Mouse (Mus musculus) MEL (cell line): ENCODE measurements around the gene Phf2. TPM values are rescaled to one million over a fixed set of nuclear protein-coding genes. Genes with fewer than 3 reads are reported as not detected.

Experiments
- DNase-seq: peaks from one replicate; pipeline ENCODE4 v3.0.0; 2011; ENCODE audit warnings: low read depth, low spot score
- H3K27ac ChIP-seq: 2 replicates; pipeline ENCODE4 v1.5.1; 2012; ENCODE audit warnings: low read depth, mild to moderate bottlenecking, control low read depth, low read length, moderate library complexity; ENCODE audit not compliant: control insufficient read depth
- H3K27me3 ChIP-seq, 2 experiments: fragments of 150-350 bp in 1 of 2; sonication (generic) in 1 of 2; 2 replicates each; pipeline ENCODE4 v1.6.1; 2012; ENCODE audit warnings: low read length in 2 of 2, mild to moderate bottlenecking in 2 of 2, improper control_type of control experiment in 1 of 2, moderate library complexity in 1 of 2; ENCODE audit not compliant: insufficient read depth in 2 of 2, control insufficient read depth in 1 of 2
- H3K36me3 ChIP-seq, 2 experiments: 2 replicates each; pipeline ENCODE4 v1.6.1; 2012 to 2014; ENCODE audit warnings: low read length in 2 of 2, improper control_type of control experiment in 1 of 2, inconsistent platforms in 1 of 2, mild to moderate bottlenecking in 1 of 2; ENCODE audit not compliant: insufficient read depth in 2 of 2, control insufficient read depth in 1 of 2
- H3K4me1 ChIP-seq, 2 experiments: fragments of 150-350 bp in 1 of 2; sonication (generic) in 1 of 2; 2 replicates each; pipeline ENCODE4 v1.6.1; 2012; ENCODE audit warnings: low read length in 2 of 2, improper control_type of control experiment in 1 of 2, mild to moderate bottlenecking in 1 of 2; ENCODE audit not compliant: insufficient read depth in 2 of 2, control insufficient read depth in 1 of 2
- H3K4me3 ChIP-seq, 2 experiments: fragments of 150-350 bp in 1 of 2; sonication (generic) in 1 of 2; 2 replicates each; pipeline ENCODE4 v1.5.1; 2012; ENCODE audit warnings: low read depth in 2 of 2, low read length in 2 of 2, mild to moderate bottlenecking in 2 of 2, moderate library complexity in 2 of 2, control low read depth in 1 of 2, improper control_type of control experiment in 1 of 2; ENCODE audit not compliant: control insufficient read depth in 1 of 2, insufficient read depth in 1 of 2
- H3K79me2 ChIP-seq: 2 replicates; pipeline ENCODE4 v1.6.1; 2012; ENCODE audit warnings: mild to moderate bottlenecking, low read length, moderate library complexity; ENCODE audit not compliant: control insufficient read depth, poor library complexity, insufficient read depth
- H3K9ac ChIP-seq: 2 replicates; pipeline ENCODE4 v1.6.1; 2012; ENCODE audit warnings: low read depth, mild to moderate bottlenecking, control low read depth, low read length, moderate library complexity; ENCODE audit not compliant: control insufficient read depth, poor library complexity, severe bottlenecking
- H3K9me3 ChIP-seq: fragments of 150-350 bp; sonication (generic); replicated peaks from 2 replicates; pipeline ENCODE4 v1.6.1; 2012; ENCODE audit warnings: mild to moderate bottlenecking, low read length, improper control_type of control experiment, moderate library complexity; ENCODE audit not compliant: insufficient read depth
- CHD1 ChIP-seq: IDR thresholded peaks from 2 replicates; pipeline ENCODE4 v1.6.1; 2012; ENCODE audit warnings: low read depth, mild to moderate bottlenecking, inconsistent platforms, low read length, improper control_type of control experiment
- CHD2 ChIP-seq: IDR thresholded peaks from 2 replicates; pipeline ENCODE4 v1.6.1; 2011; ENCODE audit warnings: low read length, improper control_type of control experiment
- ELF1 ChIP-seq: IDR thresholded peaks from 2 replicates; pipeline ENCODE4 v1.6.1; 2014; ENCODE audit warnings: low read depth, mild to moderate bottlenecking, inconsistent platforms, low read length, improper control_type of control experiment, moderate library complexity
- EP300 ChIP-seq, 2 experiments: IDR thresholded peaks; 2 replicates each; pipeline ENCODE4 v1.6.1; 2011; ENCODE audit warnings: improper control_type of control experiment in 2 of 2, low read length in 2 of 2, low read depth in 1 of 2, mild to moderate bottlenecking in 1 of 2
- ETS1 ChIP-seq: IDR thresholded peaks from 2 replicates; pipeline ENCODE4 v1.6.1; 2012; ENCODE audit warnings: low read depth, mild to moderate bottlenecking, inconsistent platforms, low read length, improper control_type of control experiment, moderate library complexity
- GATA1 ChIP-seq: IDR thresholded peaks from 2 replicates; pipeline ENCODE4 v1.6.1; 2011; ENCODE audit warnings: low read depth, low read length, improper control_type of control experiment
- HCFC1 ChIP-seq: IDR thresholded peaks from 2 replicates; pipeline ENCODE4 v1.6.1; 2012; ENCODE audit warnings: low read depth, mild to moderate bottlenecking, inconsistent platforms, low read length, improper control_type of control experiment, moderate library complexity
- JUND ChIP-seq: IDR thresholded peaks from 2 replicates; pipeline ENCODE4 v1.6.1; 2011; ENCODE audit warnings: low read depth, mild to moderate bottlenecking, improper control_type of control experiment, low read length
- KAT2A ChIP-seq: conservative IDR thresholded peaks from 2 replicates; pipeline ENCODE4 v1.6.1; 2012; ENCODE audit warnings: low read depth, low read length, improper control_type of control experiment, inconsistent platforms
- MAX ChIP-seq: IDR thresholded peaks from 2 replicates; pipeline ENCODE4 v1.6.1; 2011; ENCODE audit warnings: low read length, improper control_type of control experiment
- MAZ ChIP-seq: IDR thresholded peaks from 2 replicates; pipeline ENCODE4 v1.6.1; 2012; ENCODE audit warnings: low read depth, mild to moderate bottlenecking, inconsistent platforms, low read length, improper control_type of control experiment
- MEF2A ChIP-seq: IDR thresholded peaks from 2 replicates; pipeline ENCODE4 v1.6.1; 2014; ENCODE audit warnings: low read depth, mild to moderate bottlenecking, inconsistent platforms, low read length, improper control_type of control experiment; ENCODE audit not compliant: poor library complexity, insufficient replicate concordance, severe bottlenecking; ENCODE audit errors: extremely low read depth
- MXI1 ChIP-seq: IDR thresholded peaks from 2 replicates; pipeline ENCODE4 v1.6.1; 2011; ENCODE audit warnings: mild to moderate bottlenecking, low read depth, low read length, improper control_type of control experiment
- NELFE ChIP-seq: IDR thresholded peaks from 2 replicates; pipeline ENCODE4 v1.6.1; 2011; ENCODE audit warnings: low read depth, low read length, improper control_type of control experiment
- POLR2A ChIP-seq, 2 experiments: IDR thresholded peaks; 2 replicates each; pipeline ENCODE4 v1.6.1; 2011 to 2012; ENCODE audit warnings: low read length in 2 of 2, mild to moderate bottlenecking in 2 of 2, control low read depth in 1 of 2, improper control_type of control experiment in 1 of 2, low read depth in 1 of 2, moderate library complexity in 1 of 2; ENCODE audit not compliant: control insufficient read depth in 1 of 2, insufficient read depth in 1 of 2, poor library complexity in 1 of 2
- POLR2AphosphoS2 ChIP-seq: IDR thresholded peaks from 2 replicates; pipeline ENCODE4 v1.6.1; 2011; ENCODE audit warnings: low read length, improper control_type of control experiment
- SIN3A ChIP-seq: IDR thresholded peaks from 2 replicates; pipeline ENCODE4 v1.6.1; 2012; ENCODE audit warnings: low read length, improper control_type of control experiment, inconsistent platforms
- SMC3 ChIP-seq: IDR thresholded peaks from 2 replicates; pipeline ENCODE4 v1.6.1; 2011; ENCODE audit warnings: low read depth, low read length, improper control_type of control experiment
- TBP ChIP-seq: IDR thresholded peaks from 2 replicates; pipeline ENCODE4 v1.8.0; 2011; ENCODE audit warnings: low read depth, low read length, improper control_type of control experiment
- UBTF ChIP-seq: IDR thresholded peaks from 2 replicates; pipeline ENCODE4 v1.6.1; 2012; ENCODE audit warnings: low read depth, mild to moderate bottlenecking, inconsistent platforms, low read length, improper control_type of control experiment, moderate library complexity, borderline replicate concordance; ENCODE audit not compliant: insufficient read depth
- USF2 ChIP-seq, 2 experiments: IDR thresholded peaks; 2 replicates each; pipeline ENCODE4 v1.6.1; 2011 to 2012; ENCODE audit warnings: improper control_type of control experiment in 2 of 2, low read length in 2 of 2, borderline replicate concordance in 1 of 2, inconsistent platforms in 1 of 2, low read depth in 1 of 2, mild to moderate bottlenecking in 1 of 2; ENCODE audit not compliant: insufficient read depth in 1 of 2
- ZC3H11A ChIP-seq: IDR thresholded peaks from 2 replicates; pipeline ENCODE4 v1.6.1; 2012; ENCODE audit warnings: low read depth, mild to moderate bottlenecking, inconsistent platforms, low read length, improper control_type of control experiment
- ZKSCAN1 ChIP-seq: IDR thresholded peaks from 2 replicates; pipeline ENCODE4 v1.6.1; 2012; ENCODE audit warnings: low read depth, mild to moderate bottlenecking, inconsistent platforms, low read length, improper control_type of control experiment, moderate library complexity
- ZMIZ1 ChIP-seq: IDR thresholded peaks from 2 replicates; pipeline ENCODE4 v1.6.1; 2012; ENCODE audit warnings: low read depth, mild to moderate bottlenecking, inconsistent platforms, low read length, improper control_type of control experiment, moderate library complexity
- ZNF384 ChIP-seq: IDR thresholded peaks from 2 replicates; pipeline ENCODE4 v1.6.1; 2012; ENCODE audit warnings: low read depth, mild to moderate bottlenecking, inconsistent platforms, low read length, improper control_type of control experiment
- polyA plus RNA-seq, 2 experiments: library from polyadenylated mRNA; stranded (reverse) in 1 of 2; unstranded in 1 of 2; fragments of >175 nt in 1 of 2; fragments of >200 nt in 1 of 2; gene quantifications; 2 replicates each; pipeline versions ENCODE4 v1.2.1 to v1.2.4; 2012; ENCODE audit warnings: low replicate concordance in 2 of 2, low read depth in 1 of 2; ENCODE audit not compliant: insufficient read length in 2 of 2, insufficient read depth in 1 of 2, missing spikeins in 1 of 2
- total RNA-seq: library from RNA; depleted of rRNA; stranded (reverse); fragments of 300-350 nt; gene quantifications from 2 replicates; pipeline ENCODE4 v1.2.3, GENCODE M21; 2012

Gene Phf2
- total and polyA plus RNA-seq, 3 experiments: 10.2 to 52.7 (median 29.6) TPM

DNA sequence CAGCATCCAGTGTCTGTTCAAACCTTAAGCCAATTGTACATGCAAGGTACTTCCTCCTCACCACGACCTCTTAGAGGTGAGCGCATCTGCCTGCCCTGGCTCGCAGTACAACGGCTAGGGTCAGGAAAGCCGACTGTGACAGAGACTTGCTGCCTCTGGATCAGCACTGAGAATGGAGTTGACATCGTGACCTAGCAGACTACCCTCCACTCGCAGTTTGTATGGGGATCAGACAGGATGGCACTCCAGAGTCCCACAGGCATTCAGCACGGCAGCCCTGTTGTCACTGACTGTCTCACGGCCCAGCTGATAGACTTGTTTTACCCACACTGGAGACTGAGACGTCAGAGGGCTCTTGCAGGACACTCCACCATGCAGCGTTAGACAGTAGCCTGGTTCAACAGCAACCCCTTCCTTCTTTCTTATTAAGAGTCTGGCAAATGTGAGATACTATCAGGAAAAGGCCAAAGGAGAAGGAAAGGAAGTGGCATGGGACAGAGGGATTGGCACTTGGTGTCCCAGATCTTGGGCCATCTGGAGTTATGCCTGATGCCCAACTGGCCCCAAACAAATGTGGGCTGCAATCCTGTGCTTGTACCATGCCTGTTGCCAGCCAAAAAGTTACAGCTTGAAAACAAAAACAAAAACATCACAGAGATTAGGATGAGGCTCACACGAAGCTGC is 6.1 kb downstream of the Phf2 start:
- TF ChIP-seq NELFE (no peak), MAX (no peak), SIN3A (no peak), JUND (no peak), ZC3H11A (no peak), UBTF (no peak), SMC3 (no peak), TBP (no peak), HCFC1 (no peak), CHD2 (no peak), CHD1 (no peak), KAT2A (no peak), MEF2A (no peak), ZKSCAN1 (no peak), USF2 (IDR thresholded peaks at IDR 0.05; ENCODE audit: borderline replicate concordance in 1 of 2, insufficient read depth in 1 of 2, low read depth in 1 of 2, low read length in 2 of 2) (no peak), EP300 (IDR thresholded peaks at IDR 0.05; ENCODE audit: low read depth in 1 of 2, low read length in 2 of 2) (no peak), ZMIZ1 (no peak), POLR2A (IDR thresholded peaks at IDR 0.05; ENCODE audit: control insufficient read depth in 1 of 2, insufficient read depth in 1 of 2, low read depth in 1 of 2, low read length in 2 of 2, poor library complexity in 1 of 2) (no peak)
- no peak for DNase-seq
- Histone ChIP-seq H3K27me3 (no peaks in the 10 kb centered on the region), H3K9me3 (no peaks in the 10 kb centered on the region), H3K36me3 (peaks cover 0 to 6% of the 10 kb centered on the region in 2 experiments; a peak in 2 of 4 replicates), H3K79me2 (peaks cover 64% of the 10 kb centered on the region), H3K9ac (no peak overlapping the region), H3K27ac (no peak overlapping the region), H3K4me1 (peaks cover 11 to 19% of the 10 kb centered on the region in 2 experiments; a peak in 3 of 4 replicates), H3K4me3 (no peak overlapping the region)

DNA sequence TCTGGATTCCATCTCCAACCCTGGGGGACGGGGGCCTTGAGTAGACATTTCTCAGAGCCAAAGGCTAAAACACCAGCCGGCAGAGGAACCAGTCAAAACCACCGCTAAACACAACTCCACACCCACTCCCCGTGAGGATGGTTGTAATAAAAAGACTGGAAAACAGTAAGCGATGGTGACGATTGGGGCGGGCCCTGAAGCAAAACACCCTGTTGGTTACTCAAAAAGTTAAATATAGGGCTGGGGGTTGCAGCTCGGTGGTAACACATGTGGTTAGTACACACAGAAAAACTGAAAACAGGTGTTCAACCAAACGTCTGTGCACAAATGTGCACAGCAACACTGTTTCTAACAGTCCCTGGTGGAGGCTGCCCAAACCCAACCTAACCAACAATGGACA is 7.4 kb downstream of the Phf2 start:
- H3K4me1 ChIP-seq: peaks cover 4 to 9% of the 10 kb centered on the region in 2 experiments; a peak in 3 of 4 replicates
- DNase-seq: no peak

More for the DNA sequence above, 7.4 kb downstream of the Phf2 start:
- no peak overlapping the region for H3K9ac ChIP-seq
- H3K4me3 ChIP-seq: no peak overlapping the region
- H3K27me3 ChIP-seq: no peaks in the 10 kb centered on the region
- H3K36me3 ChIP-seq: peaks cover 0 to 3% of the 10 kb centered on the region in 2 experiments; a peak in 2 of 4 replicates
- no peaks in the 10 kb centered on the region for H3K9me3 ChIP-seq
- H3K79me2 ChIP-seq: peaks cover 54% of the 10 kb centered on the region
- no peak overlapping the region for H3K27ac ChIP-seq
- no peak for TF ChIP-seq USF2 (IDR thresholded peaks at IDR 0.05; ENCODE audit: borderline replicate concordance in 1 of 2, insufficient read depth in 1 of 2, low read depth in 1 of 2, low read length in 2 of 2)
- TF ChIP-seq HCFC1: no peak
- TF ChIP-seq GATA1: no peak
- TF ChIP-seq ZNF384: no peak
- TF ChIP-seq POLR2AphosphoS2: no peak
- no peak for TF ChIP-seq ELF1
- TF ChIP-seq CHD1: no peak
- no peak for TF ChIP-seq MEF2A
- no peak for TF ChIP-seq MAZ
- TF ChIP-seq MXI1: no peak
- TF ChIP-seq ZKSCAN1: no peak
- TF ChIP-seq ETS1: no peak
- TF ChIP-seq KAT2A: no peak
- no peak for TF ChIP-seq JUND
- TF ChIP-seq SMC3: no peak
